Mouse (Mus musculus): Measurements from ENCODE around the gene Zbtb44. TPM values are rescaled to one million over a fixed set of nuclear protein-coding genes. Genes with fewer than 3 reads are reported as not detected.

Gene Zbtb44
- total RNA-seq, 2 experiments from 2014 or later = 65.6 to 66.4 TPM

DNA sequence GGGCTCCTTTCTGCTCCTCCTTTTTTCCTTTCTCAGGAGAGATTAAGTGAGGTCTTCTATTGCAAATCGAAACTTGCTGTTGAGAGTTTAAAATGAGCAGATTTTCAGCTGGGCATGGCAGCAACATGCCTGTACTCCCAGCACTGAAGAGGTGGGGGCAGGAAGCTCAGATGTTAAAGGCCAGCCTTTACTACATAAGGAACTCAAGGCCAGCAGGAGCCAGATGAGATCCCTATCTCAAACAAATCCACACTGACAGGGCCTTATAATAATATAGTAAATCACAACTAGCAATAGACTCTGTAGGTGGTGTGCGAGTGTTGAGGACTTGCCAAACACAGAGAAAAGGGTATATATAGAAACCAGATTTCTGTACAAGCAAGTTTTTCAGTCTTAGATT lies 28.3 kb downstream of the Zbtb44 start:
- DNase-seq (ENCODE audit: low spot score) = no peak

- no peak for DNase-seq (ENCODE audit: low spot score)
Measured at GRCm38 (mm10) chr9:31070706-31071105, 40.3 kb downstream of the Zbtb44 start.

DNA sequence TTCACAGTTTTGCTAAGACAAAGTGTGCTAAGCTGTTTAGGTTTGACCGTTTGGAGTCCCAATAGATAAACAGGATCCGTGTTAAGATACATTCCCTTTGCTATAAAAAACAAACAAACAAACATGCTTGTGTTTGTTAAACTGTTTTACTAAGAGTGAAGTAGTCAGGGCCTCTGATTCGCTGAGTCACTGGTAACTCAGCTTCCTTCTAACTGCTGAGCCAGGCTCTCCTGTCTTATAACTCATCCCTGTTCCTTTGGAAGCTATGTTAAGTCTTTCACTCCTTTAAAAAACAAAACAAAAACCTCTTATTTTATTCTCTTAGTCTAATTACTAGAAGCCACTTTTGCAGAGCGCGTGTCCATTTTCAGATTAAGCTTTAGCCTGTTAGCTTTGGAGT lies 41.8 kb downstream of the Zbtb44 start:
- no peak for DNase-seq (ENCODE audit: low spot score)

DNA sequence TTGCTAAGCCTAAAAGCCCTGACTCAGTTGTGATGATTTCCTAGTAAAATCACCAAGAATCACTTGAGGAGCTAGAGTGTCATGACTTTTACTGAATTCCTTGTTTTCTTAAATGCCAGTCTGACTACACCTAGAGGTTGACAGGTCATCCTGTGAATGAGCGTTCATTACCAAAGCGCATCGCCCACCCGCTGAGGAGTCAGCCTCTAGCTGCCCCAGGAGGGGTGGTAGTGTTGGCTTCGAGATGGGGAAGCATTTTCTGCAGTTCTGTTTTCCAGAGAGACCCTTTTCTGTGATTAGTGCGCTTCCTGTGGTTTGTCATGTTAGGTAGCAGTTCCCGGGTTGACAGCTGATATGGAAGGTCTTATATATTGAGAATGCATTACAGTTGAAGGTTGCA lies 43.4 kb downstream of the Zbtb44 start:
- DNase-seq (ENCODE audit: low spot score) = no peak

DNA sequence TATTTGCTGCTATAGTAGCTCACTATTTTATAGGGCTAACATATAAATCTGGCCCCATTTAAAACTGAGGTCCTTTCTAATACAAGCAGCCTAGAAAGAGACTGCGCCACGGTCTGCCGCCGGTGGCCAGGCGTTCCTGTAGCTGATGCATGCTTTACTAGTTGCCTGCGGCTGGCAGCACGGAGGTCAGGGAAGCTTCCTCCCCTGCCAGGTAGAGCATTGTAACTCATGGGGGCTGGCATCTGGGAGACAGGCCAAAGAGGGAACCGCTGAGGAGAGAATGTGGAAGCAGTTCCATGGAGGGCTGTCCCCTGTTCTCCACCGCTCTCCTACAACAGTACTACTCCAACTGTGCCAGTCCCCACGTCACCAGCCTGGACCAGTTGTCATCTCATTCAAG lies 44.4 kb downstream of the Zbtb44 start:
- no peak for DNase-seq (ENCODE audit: low spot score)

- no peak for DNase-seq (ENCODE audit: low spot score)
Measured at GRCm38 (mm10) chr9:31080726-31081125, 50.3 kb downstream of the Zbtb44 start.

DNA sequence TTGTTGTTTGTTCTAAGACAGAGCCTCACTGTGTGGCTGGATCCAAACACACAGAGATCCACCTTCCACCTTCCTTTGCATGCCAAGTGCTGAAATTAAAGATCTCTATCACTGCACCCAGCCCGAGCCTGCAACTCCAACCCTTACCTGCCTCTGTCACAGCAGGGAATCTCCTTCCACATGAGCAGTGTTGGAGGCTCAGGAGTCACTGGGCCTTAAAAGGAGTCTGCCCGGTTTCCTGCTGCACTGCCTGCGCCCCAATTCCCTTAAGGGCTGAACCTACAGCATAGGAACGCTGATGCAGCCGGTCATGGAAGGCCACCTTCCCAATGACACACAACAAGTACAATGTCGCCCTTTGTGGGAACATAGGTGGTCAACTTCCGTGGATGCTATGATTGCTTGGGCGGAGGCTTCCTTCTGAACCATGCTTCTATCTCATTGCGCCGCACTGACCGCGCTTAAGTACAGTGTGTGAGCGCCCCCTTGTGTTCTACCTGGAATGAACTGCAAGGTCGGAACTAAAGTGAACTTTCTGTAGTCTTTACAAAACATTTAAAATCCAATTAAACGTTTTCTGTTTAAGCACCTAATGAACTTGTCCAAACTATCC lies 51.7 kb downstream of the Zbtb44 start:
- DNase-seq (ENCODE audit: low spot score) = peak; percentile 75

GRCm38 (mm10) chr9:31082771-31083170 lies 52.3 kb downstream of the Zbtb44 start:
- DNase-seq (ENCODE audit: low spot score) = no peak

DNA sequence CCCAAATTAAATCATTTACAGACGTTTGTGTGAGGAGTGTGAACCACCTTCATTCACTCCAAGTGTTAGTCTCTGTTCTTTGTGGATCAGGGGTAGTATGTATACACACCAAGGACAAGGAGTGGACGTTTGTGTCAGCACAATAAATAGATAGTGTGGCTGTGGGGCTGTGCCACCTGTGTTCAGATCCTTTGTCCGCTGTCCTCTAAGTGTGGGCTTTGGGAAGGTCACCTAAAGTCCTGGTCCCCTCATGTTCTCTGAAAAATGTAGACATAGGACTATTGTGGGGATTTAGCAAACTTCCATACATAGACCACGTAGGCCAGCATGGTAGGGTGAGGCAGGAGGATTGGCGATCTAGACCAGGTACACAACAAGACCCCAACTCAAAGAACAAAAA lies 55.1 kb downstream of the Zbtb44 start:
- no peak for DNase-seq (ENCODE audit: low spot score)

GRCm38 (mm10) chr9:31086085-31086753 lies 55.8 kb downstream of the Zbtb44 start:
- peak; percentile 56 for DNase-seq (ENCODE audit: low spot score)

- DNase-seq (ENCODE audit: low spot score) = no peak
Measured at GRCm38 (mm10) chr9:31086754-31087145, 56.3 kb downstream of the Zbtb44 start.

GRCm38 (mm10) chr9:31087466-31087865 lies 57.0 kb downstream of the Zbtb44 start:
- no peak for DNase-seq (ENCODE audit: low spot score)

DNA sequence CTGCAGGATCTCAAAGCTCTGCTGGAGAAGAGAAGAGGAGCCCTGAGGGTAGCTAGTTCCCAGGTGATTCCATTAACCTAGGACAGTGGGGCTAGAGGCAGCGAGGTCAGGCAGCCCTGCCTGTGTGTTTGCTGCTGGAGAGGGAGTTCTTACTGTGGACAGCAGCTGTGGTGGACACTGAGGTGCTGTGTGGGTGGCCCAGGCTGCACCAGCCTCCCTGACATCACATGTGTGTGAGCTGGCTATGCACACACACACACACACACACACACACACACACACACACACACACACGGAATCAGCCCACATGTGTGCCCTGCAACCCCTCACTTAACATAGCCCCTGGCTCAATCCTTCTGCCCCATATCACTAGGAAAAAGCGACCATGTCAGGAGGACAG lies 57.7 kb downstream of the Zbtb44 start:
- no peak for DNase-seq (ENCODE audit: low spot score)

- DNase-seq (ENCODE audit: low spot score) = no peak
Measured at GRCm38 (mm10) chr9:31088883-31089282, 58.4 kb downstream of the Zbtb44 start.

GRCm38 (mm10) chr9:31089541-31089940 lies 59.1 kb downstream of the Zbtb44 start:
- no peak for DNase-seq (ENCODE audit: low spot score)

DNA sequence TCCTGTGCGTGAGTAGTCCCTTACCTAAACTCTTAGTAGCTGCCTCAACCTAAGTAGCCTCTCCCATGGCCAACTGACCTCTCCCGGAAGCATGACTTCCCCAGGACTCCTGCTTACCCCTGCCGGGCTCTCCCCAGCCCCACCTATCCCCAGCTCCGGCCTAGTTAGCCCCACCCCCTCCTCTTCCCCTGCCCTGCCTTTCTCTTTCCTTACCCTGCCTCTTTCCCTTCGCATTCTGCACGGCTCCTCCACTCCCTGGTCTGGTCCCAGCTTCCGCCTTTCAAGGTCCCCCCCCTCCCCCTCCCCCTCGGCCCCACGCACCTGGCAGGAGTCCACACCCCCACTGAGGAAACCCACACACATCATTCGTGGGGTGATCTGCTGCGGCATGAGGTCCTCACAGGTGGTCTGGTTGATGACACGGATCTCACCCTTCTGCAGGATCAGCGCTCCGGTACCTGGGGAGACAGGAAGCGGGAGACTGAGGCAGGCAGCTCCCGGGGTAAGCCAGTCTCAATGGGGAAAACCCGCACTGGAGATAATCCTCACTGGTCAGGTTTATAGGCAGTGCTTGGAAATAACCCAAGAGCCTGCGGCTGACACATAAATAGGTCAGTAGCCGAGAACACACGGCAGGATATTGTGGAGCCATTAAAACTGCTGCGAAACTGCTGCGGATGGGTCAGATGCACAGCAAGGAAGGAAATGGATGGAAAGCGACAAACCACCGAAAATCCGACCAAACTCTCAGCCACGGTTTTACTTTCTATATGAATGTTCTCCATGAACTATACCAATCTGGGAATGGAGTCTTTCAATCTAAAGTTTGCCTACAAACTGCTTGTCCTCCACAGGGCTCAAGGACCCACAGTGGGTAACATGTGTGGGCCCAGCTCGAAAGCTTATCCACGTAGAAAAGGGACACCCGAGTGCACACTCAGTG lies 59.9 kb downstream of the Zbtb44 start:
- no peak for DNase-seq (ENCODE audit: low spot score)

- no peak for DNase-seq (ENCODE audit: low spot score)
Measured at GRCm38 (mm10) chr9:31091162-31091581, 60.7 kb downstream of the Zbtb44 start.

DNA sequence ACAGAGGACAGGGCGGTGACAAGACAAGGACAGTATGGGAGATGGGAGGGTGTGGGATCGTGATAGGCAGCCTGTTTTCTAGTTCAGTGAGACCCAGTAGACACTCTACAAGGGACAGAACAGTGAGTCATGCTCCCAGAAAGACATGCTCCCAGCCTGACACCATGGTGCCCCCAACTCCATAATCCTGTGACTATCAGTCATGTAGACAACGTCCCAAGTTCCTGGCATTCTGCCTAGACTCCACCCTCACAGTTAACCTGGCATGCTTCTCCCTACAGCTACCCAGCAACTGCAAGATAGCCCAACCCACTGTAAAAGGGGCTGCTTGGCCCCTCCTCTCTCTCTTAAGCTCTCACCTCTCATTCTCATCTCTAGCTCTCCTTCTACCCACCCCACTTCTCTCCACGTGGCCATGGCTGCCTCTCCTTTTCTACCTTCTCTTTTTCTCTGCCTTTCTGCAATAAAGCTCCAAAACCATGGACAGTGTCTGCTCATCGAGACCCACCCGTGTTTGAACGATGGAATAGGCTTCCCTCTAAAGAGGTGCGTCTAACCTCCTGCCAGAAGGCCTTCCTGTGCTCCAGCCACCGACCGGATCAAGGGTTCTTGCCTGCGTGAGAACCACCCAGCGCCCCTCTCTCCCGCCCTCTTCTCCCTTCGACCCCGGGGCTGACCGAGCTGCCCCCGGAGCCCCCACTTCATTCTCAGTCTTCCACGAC lies 61.8 kb downstream of the Zbtb44 start:
- no peak for DNase-seq (ENCODE audit: low spot score)

DNA sequence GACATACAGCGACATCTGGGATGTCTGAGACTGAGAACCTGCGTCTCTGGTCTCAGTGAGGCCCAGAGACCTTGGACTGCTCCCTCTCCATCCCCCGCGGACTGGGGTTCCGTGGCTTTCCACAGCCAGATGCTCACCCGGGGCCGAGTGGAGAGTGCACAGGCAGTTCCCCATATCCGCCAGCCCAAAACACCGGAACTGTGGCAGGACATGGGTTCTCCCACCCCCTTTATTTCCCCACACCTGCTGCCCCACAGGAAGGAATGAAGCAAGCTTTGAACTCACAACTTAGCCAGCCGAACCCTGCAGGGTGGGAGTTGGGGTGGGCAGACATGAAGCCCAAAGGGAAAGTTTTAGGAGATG lies 62.4 kb downstream of the Zbtb44 start:
- DNase-seq (ENCODE audit: low spot score) = no peak

DNA sequence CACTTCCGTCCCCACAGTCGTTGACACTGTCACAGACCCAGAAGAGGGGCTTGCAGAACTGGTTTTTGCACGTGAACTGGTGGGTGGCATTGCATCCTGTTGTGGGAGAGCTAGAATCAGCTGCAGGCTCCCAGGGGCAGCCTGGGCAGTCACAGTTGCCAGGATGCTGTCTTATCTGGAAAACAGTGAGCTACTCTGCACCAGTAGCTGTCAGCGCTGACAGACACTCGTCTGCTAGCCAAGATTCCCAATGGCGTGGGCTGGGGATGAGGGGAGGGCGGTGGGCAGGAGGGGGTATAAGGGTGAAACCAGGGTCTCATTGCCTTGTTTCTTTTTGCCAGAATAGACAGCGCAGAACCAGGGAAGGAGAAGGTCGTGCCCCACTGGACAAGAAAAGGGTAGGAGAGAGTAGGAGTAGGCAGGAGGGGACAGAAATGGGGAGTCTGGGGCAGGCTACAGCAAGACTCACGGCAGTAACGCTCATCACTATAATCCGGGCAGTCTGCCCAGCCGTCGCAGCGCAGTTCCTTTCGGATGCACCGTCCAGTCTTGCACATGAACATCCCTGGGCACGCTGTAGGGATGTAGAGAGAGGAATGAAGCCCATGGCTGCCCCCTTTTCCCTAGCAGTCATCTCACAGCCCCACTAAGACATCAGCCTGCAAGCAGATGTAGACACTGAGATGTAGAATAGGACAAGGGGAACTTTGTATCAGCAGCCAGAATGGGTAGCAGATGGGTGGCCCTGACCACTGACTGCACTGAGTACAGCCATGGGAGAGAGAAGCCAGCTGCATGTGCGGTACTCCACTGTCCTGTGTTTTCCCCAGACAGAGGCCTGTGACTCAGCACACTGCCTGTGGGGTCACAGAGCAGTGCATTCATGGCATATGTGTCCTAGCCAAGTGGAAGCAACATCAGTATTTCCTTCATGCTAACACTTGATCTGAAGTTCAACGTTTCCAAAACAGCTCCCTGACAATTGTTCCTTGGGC lies 66.9 kb downstream of the Zbtb44 start:
- DNase-seq (ENCODE audit: low spot score) = no peak

DNA sequence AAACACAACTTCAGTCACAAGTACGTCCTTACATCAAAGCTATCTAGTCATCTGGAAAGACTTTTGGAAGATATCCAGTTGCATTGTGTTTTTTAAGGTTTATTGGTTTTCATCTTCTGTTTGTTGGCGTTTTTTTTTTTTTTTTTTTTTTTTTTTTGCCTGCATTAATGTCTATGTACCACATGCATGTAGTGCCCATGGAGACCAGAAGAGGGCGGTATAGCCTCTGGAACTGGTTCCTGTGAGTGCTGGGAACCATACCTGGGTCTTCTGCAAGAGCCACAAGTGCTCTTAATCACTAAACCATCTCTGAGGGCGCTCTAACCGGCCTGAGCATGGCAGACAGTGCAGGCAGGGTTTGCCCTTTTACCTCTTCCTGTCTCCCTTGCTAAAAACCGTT lies 67.7 kb downstream of the Zbtb44 start:
- no peak for DNase-seq (ENCODE audit: low spot score)

All from gastrocnemius, adult 18-20 months (tissue).